Mouse (Mus musculus): ENCODE data around the gene H1foo. TPM values are rescaled to one million over a fixed set of nuclear protein-coding genes. Genes with fewer than 3 reads are reported as not detected.

The H1foo gene
- total RNA-seq, 2 experiments from 2014 or later, result not detected

DNA sequence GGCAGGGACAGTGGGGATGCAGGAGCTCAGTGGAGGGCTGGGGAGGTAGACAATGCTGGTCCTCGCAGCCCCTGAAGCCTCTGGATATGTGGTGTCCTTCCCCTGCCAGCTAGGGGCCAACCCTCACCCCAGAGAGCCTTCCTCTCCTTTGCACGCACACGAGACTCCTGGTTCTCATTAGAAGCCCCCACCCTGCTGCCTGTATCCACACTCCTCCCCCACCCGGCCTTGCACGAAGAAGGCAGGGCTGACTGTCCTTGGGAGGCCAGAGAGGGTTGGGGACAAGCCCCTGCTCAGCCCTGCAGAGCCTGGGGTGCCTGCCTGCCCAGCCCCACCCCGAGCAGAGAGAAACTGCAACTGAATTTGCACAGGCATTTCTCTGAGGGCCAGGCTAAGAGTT lies 12.9 kb downstream of the H1foo start:
- no peak for DNase-seq (ENCODE audit: low spot score)
- intact Hi-C loops (cut with DNase I), result loop anchor here (2.0 to 5.0 kb wide), 2 partner anchors 35 to 47 kb away; no protein-coding TSS in a partner anchor

GRCm38 (mm10) chr6:115958445-115958844 lies 13.7 kb downstream of the H1foo start:
- intact Hi-C loops (cut with DNase I), result loop anchor here (2.0 to 5.0 kb wide), 2 partner anchors 34 to 48 kb away; no protein-coding TSS in a partner anchor
- DNase-seq (ENCODE audit: low spot score), result no peak

DNA sequence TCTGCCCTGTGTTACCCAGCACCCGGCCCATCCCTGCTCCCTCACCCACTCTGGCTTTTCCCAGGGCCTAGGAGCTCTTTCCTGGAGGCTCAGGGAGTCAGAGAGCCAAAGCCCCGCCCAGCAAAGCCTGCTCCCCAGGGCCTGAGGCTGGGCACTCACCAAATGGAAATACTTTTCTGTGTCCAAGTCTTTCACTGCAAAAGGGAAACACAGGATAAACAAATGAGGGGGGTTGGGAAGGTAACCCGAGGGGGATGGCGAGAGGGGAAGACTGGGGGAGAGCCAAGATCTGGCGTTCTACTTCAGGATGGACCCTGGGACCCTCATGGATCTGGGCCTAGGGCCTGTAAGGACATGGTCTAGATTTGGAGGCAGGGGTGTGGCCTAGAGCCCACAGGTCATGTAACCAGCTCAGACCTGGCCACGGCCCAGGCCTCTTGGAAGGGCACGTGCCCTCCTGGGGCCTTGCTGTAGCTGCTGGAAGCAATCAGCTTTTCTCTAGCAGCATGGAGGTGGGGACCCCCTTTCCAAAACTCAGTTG lies 14.5 kb downstream of the H1foo start:
- intact Hi-C loops (cut with DNase I), result loop anchor here (1.0 to 5.0 kb wide), 3 partner anchors 33 to 48 kb away; no protein-coding TSS in a partner anchor
- DNase-seq (ENCODE audit: low spot score), result peak; percentile 91

DNA sequence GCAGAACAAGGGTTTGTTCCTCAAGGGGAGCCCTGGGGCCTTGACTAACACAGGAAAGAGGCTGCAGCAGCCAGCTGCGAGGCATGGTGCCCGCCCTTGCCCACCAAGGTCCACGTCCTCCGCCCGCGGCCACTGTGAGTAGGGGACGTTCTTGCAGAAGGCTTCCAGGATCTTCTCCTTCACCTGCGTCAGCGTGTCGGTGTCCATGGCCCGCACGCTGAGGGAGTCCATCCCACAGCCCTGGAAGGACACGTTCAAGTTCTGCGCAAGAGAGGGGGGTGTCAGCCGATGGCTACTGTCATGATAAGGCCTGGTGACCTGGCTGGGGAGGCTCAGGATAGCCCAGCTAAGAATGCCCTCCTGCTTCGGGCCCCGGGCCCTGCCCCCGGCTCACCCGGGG lies 15.6 kb downstream of the H1foo start:
- intact Hi-C loops (cut with DNase I), result no loop called here
- DNase-seq (ENCODE audit: low spot score), result no peak

DNA sequence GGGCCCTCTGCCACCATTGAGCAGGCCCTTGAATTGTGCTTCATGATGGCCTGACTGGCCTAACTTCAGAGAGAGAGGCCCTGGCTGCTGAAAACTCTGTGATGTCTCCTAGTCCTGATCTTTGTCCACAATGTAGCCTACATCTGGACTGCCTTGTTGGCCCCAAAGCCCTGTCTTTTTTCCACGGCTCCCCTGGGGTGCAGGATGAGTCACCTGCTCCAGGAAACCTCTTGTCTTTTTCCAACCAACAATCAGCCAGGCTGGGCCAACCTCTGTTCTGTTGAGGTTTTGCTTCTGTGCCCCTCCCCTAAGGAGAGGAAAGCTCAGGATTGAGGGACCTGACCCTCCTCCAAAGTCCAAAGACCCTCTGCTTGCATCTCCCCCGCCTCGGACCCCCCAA lies 17.0 kb downstream of the H1foo start:
- no peak for DNase-seq (ENCODE audit: low spot score)
- intact Hi-C loops (cut with DNase I), result loop anchor here (2.0 kb wide), 1 partner anchor 57 kb away; no protein-coding TSS in a partner anchor

- DNase-seq (ENCODE audit: low spot score), result no peak
- intact Hi-C loops (cut with DNase I), result loop anchor here (2.0 kb wide), 1 partner anchor 58 kb away; no protein-coding TSS in a partner anchor
Observed at GRCm38 (mm10) chr6:115962439-115963085, 17.8 kb downstream of the H1foo start.

GRCm38 (mm10) chr6:115963656-115964055 lies 18.9 kb downstream of the H1foo start:
- no peak for DNase-seq (ENCODE audit: low spot score)
- intact Hi-C loops (cut with DNase I), result loop anchor here (2.0 kb wide), 1 partner anchor 59 kb away; no protein-coding TSS in a partner anchor

GRCm38 (mm10) chr6:115966227-115966966 lies 21.7 kb downstream of the H1foo start:
- no peak for DNase-seq (ENCODE audit: low spot score)
- intact Hi-C loops (cut with DNase I), result no loop called here

- DNase-seq (ENCODE audit: low spot score), result no peak
- intact Hi-C loops (cut with DNase I), result no loop called here
Observed at GRCm38 (mm10) chr6:115967291-115967880, 22.6 kb downstream of the H1foo start.

DNA sequence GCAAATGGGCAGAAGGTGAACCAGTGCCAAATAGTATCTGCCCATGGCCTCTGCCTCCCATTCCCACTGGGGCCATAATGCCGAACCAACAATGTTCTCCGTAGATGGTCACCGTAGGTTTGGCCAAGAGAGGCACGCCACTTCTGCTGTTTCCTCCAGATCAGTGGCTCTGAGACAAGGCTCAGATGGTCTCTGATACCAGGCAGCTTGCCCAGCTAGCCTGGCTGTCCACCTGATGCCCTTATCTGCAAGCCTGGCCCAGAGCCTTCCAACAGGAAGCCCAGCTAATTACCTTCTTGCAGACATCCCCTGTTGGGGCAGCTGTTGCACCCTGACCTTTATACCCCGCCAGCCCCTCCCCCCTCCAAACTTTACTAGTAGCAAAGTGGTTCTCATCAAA lies 23.3 kb downstream of the H1foo start:
- intact Hi-C loops (cut with DNase I), result no loop called here
- DNase-seq (ENCODE audit: low spot score), result no peak

DNA sequence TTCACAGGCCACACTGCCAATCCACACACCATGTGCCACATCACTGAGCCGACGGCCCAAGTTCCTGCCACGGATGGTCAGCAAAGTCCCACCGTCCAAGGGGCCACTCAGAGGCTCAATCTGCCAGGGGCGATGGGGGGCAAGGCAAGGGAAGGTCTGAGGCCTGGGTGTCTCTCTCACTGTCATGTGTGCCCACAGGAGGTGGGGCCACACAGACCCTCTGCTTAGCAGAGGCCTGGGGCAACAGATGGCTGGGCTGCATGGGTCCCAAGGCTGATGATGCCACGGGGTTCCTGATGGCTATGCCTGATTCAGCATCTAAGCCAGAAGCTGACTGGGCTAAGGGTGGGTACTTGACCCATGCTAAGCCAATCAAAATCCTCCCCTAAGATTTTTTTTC lies 24.0 kb downstream of the H1foo start:
- intact Hi-C loops (cut with DNase I), result no loop called here
- DNase-seq (ENCODE audit: low spot score), result no peak

GRCm38 (mm10) chr6:115969103-115969502 lies 24.4 kb downstream of the H1foo start:
- intact Hi-C loops (cut with DNase I), result no loop called here

DNA sequence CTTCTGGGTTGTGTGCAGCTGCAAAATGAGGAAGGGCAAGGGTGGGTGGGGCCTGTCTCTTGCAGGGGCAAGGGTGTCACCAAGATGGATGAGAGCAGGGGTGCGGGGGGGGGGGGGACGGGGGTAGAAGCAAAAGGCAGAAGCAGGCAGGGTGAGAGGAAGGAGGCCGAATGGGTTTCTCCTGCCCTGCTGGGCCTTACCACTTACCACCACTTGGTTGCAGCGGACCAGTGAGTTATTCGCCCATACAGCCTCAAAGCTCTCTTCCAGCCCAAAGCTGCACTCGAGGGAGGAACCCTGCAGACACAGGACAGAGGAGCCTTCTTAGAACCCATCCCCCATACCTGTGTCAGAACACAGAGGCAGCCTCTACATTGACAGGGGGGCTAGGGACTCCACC lies 25.2 kb downstream of the H1foo start:
- intact Hi-C loops (cut with DNase I), result no loop called here
- no peak for DNase-seq (ENCODE audit: low spot score)

More at GRCm38 (mm10) chr6:115969103-115969502, 24.4 kb downstream of the H1foo start:
- DNase-seq (ENCODE audit: low spot score), result no peak

DNA sequence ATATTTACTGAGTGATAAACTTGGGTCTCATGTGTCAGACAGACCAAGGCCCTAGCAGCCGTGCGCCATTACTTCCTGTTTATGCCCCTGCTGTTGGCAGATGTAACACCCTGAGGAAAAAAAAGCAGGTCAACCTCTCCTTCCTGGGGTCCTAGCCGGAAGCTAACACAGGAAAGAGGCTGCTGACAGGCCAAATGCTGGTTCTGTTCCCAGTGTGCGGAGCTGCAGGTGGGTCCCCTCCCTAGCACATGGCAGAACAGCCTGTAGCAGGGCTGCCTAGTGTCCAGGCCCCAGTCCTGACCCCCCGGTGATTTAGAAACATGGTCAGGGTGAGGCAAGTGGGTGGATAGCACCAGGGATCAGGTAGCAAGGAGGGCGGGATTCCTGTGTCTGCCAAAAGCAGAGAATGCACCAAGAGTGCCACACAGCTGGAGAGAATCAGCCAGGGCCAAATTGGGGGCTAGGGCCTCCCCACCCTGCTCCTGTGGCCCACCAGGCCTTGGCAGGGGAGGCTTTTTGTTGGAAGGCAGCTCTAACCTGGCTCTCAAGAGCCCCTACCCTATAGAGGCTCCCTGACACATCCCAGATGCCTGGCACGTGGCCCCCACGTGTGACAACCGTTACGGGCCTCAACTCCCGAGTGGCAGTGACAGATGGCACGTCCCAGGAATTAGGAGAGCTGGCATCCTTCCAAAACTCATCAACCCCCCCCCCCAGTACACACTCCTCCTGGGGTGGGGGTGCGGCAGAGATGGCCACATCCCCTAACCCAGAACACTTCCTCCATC lies 26.7 kb downstream of the H1foo start:
- no peak for DNase-seq (ENCODE audit: low spot score)
- intact Hi-C loops (cut with DNase I), result no loop called here

DNA sequence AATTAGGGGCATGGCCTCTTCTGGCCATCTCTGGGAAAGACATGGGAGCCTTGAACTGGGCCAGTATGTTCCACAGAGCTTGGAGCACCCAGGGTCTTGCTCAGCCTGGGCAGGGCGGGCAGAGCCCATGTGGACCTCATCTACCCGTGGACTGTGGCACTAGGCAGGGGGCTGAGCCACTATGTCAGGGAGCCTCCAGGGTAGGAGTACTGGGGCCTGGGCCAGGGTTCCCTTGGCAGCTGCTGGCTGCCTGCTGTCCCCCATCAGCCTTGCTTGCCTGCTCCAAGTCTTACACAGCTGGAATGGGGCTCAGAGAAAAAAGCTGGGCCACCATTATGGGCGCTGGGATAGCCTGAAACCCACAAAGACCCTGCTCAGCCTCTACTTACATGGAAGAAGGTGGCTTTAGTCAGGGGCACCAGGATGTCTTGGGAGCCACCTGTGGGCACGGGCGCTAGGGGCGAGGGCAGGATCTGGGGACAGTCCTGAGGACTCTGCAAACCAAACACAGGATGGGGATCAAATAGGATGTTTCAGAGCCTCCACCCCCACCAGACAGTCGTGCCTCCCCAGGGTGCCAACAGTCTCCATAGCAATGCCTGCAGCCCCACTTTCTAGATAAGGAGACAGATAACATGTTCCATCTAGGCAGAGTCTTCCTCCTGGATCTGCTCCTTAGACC lies 27.5 kb downstream of the H1foo start:
- DNase-seq (ENCODE audit: low spot score), result no peak
- intact Hi-C loops (cut with DNase I), result no loop called here

- intact Hi-C loops (cut with DNase I), result no loop called here
Observed at GRCm38 (mm10) chr6:115973139-115973875, 28.6 kb downstream of the H1foo start.

DNA sequence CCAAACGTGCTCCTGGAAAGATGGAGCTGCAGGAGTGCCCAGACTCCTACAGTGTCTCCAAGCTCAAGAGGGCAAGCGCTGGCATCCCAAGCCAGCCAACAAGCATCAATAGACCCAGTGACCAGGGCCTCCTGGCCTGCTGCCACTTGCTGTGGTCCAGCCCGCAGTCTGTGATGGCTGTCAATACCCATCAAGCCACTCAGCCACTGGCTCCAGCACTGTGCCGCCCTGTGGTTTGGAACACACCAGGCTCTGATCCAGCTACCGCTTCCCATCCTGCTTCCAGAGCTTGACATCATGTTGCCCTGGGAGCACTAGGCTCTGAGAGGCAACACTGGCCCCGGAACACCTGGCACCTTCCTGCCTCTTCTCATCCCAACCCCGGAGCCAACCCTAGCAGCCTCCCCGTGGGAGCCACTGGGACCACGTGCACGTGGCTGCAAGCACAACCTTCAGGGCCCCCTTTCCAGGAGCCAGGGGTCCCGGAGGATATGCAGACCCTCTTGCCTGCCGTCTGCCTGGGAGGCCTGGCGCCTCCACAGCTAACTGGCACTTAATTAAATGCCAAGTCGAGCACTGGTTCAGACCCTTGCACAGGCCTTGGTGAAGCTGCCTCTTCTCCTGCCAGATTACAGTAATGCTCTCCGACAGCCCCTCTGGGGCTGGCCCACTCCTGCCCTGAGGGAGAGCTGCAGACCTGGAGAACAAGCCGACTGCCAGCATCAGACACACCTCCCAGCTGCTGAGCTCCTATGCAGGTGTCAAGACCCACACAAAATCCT lies 29.3 kb downstream of the H1foo start:
- no peak for DNase-seq (ENCODE audit: low spot score)
- intact Hi-C loops (cut with DNase I), result no loop called here

More at GRCm38 (mm10) chr6:115973139-115973875, 28.6 kb downstream of the H1foo start:
- DNase-seq (ENCODE audit: low spot score), result no peak

DNA sequence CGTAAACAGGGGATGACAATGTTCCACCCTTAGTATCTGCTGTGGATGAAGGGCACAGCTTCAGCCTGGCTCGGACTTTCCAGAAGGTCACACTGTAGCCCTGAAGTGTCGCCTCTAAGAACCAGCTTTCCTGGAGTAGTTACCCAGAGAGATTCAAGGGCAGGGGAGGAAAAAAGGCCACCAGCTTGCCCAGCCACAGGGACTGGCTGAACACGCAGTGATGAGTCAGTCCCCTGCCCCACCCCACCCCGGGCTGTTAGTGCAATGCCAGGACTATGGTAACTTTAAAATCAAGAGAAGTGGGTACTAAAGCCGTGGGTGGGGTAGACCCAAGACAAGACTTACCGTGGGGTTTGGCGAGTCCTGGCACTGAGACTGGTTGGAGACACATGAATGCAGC lies 30.9 kb downstream of the H1foo start:
- intact Hi-C loops (cut with DNase I), result no loop called here
- DNase-seq (ENCODE audit: low spot score), result no peak

Data from heart, postnatal 25 days (tissue).